Mouse (Mus musculus) limb, embryonic 14.5 days (tissue): ENCODE measurements around the gene Car14. TPM values are rescaled to one million over a fixed set of nuclear protein-coding genes. Genes with fewer than 3 reads are reported as not detected.
"Not testable (repeated sequence)": the region's sequence is repeated elsewhere in the genome, so short reads cannot be mapped to it uniquely, and the experiment has no call there.

ENCODE experiments used
- ATAC-seq: fragments of 200-750 bp; cut with Nextera tagmentation; 2 replicates; pipeline ENCODE4 v1.8.0; 2017; ENCODE audit warnings: low read depth, moderate number of reproducible peaks, moderate TSS enrichment; ENCODE audit not compliant: low FRiP score
- DNase-seq: peaks from one replicate; pipeline ENCODE4 v3.0.0-alpha.2; 2015; ENCODE audit warnings: low spot score
- H3K27ac ChIP-seq: fragments of 300-500 bp; sonication (generic); replicated peaks from 2 replicates; pipeline ENCODE4 v1.5.1; 2014; ENCODE audit warnings: low read depth, mild to moderate bottlenecking, low read length, moderate library complexity, mixed read lengths
- H3K27me3 ChIP-seq: fragments of 300-500 bp; sonication (generic); 2 replicates; pipeline ENCODE4 v1.6.1; 2014; ENCODE audit warnings: low read length, mixed read lengths; ENCODE audit not compliant: control insufficient read depth, insufficient read depth
- H3K36me3 ChIP-seq: fragments of 300-500 bp; sonication (generic); 2 replicates; pipeline ENCODE4 v1.6.1; 2014; ENCODE audit warnings: mild to moderate bottlenecking, low read length, moderate library complexity, mixed read lengths; ENCODE audit not compliant: control insufficient read depth, insufficient read depth
- H3K4me1 ChIP-seq: fragments of 300-500 bp; sonication (generic); 2 replicates; pipeline ENCODE4 v1.6.1; 2014; ENCODE audit warnings: antibody characterized with exemption, low read length, mixed read lengths; ENCODE audit not compliant: control insufficient read depth, insufficient read depth
- H3K4me2 ChIP-seq: fragments of 300-500 bp; sonication (generic); replicated peaks from 2 replicates; pipeline ENCODE4 v1.6.1; 2014; ENCODE audit warnings: low read depth, mild to moderate bottlenecking, low read length, moderate library complexity; ENCODE audit not compliant: severe bottlenecking
- H3K4me3 ChIP-seq: fragments of 300-500 bp; sonication (generic); replicated peaks from 2 replicates; pipeline ENCODE4 v1.5.1; 2014; ENCODE audit warnings: low read length
- H3K9ac ChIP-seq: fragments of 300-500 bp; sonication (generic); 2 replicates; pipeline ENCODE4 v1.6.1; 2014; ENCODE audit warnings: mild to moderate bottlenecking, low read depth, low read length, moderate library complexity; ENCODE audit not compliant: severe bottlenecking
- H3K9me3 ChIP-seq: fragments of 300-500 bp; sonication (generic); 2 replicates; pipeline ENCODE4 v1.6.1; 2016; ENCODE audit warnings: low read length; ENCODE audit not compliant: control insufficient read depth
- POLR2A ChIP-seq: fragments of 200-500 bp; IDR thresholded peaks from 2 replicates; pipeline ENCODE4 v1.8.0; 2012; ENCODE audit warnings: inconsistent platforms, mild to moderate bottlenecking, moderate library complexity, borderline replicate concordance; ENCODE audit not compliant: insufficient read depth, insufficient read length; ENCODE audit errors: extremely low read depth
- WGBS: fragments of 180-500 bp; shearing (Covaris S2); extraction: QIAGEN DNeasy Blood & Tissue Kit; methylation state at CpG from one replicate; pipeline ENCODE4 v1.1.7; 2014; 5-methylcytosine and 5-hydroxymethylcytosine counted together
- polyA plus RNA-seq, 2 experiments: library from polyadenylated mRNA; depleted of rRNA in 1 of 2; stranded (reverse) in 1 of 2; unstranded in 1 of 2; fragments of >200 nt; fragmentation: Nextera tagmentation in 1 of 2; extraction: Ambion mirVana in 1 of 2; gene quantifications; 2 replicates each; pipeline versions ENCODE4 v1.2.1 to v1.2.3; 2012 to 2014

The Car14 gene
- polyA plus RNA-seq (2012; rRNA removed): 11.3 and 14.9 TPM in 2 replicates
- 11.5 and 16.4 TPM in 2 replicates for polyA plus RNA-seq (2014; fragmentation: Nextera tagmentation; extraction: Ambion mirVana)

DNA sequence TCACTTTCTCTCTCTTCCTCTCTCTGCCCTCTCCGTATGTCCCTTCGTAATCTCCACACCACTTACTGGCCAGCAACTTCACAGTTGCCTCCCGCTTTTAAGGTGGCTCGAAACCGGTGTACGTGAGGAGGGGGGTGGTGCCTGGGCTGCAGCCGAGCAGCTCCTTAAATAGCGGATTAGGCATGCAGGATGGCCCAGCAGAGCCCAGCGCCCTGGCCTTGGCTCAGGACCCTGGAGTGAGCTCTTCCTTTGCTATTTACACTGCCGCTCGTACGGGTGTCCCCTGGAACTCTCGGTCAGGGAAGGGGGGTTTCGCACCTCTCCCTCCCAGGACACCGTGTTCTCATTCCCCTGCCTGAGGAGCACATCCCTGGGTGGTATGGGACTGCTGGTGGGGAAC lies at the start of gene Car14:
Gene Car14 (minus strand): TSS at position 124 of the 400 bp plus-strand sequence.
- no peaks in the 10 kb centered on the region for H3K9me3 ChIP-seq
- TF ChIP-seq POLR2A: no peak
- under 1% methylated on average over 15 of the region's 15 CpGs for WGBS
- H3K4me1 ChIP-seq: peaks cover 26% of the 10 kb centered on the region
- peak within 1 kb of the TSS; percentile 39 for H3K4me3 ChIP-seq
- H3K27ac ChIP-seq: no peak within 1 kb of the TSS
- H3K9ac ChIP-seq: peak within 1 kb of the TSS; percentile 51
- DNase-seq (no peak), ATAC-seq (no peak)
- H3K36me3 ChIP-seq: no peaks in the 10 kb centered on the region
- no peaks in the 10 kb centered on the region for H3K27me3 ChIP-seq
- peak within 1 kb of the TSS; percentile 89 for H3K4me2 ChIP-seq

DNA sequence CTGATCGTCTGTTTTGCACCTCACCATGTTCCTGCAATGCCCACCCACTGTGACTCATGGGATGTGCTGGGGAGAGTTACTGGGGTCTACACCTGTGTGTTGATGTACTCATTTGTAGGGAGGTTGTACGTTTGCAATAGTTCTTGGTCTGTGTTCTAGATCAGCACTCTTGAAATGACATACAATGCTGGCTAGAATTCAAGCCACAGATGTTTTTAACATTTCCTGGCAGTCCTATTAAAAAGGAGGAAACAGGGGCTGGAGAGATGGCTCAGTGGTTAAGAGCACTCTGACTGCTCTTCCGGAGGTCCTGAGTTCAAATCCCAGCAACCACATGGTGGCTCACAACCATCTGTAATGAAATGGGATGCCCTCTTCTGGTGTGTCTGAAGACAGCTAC lies 49.0 kb upstream of the Car14 start:
- ATAC-seq: no peak
- no peak overlapping the region for H3K4me2 ChIP-seq

DNA sequence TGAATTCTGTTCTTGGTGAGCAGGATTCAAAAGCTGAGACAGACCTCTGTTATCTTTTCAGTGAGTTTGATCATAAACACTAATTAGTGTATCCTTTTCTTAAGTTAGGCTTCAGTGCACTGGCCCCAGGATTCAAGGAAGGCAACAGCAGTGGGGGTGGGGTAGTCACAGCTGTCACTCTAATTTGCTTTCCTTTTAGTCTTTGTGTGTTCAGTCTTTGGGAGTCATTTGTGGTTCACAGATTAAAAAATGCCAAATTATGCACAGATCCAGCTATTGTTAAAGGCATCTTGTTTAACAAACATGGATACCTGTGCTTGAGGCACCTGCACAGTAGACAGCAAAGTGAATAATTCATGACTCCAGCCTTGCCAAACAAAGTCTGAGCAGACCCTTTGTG lies 48.5 kb upstream of the Car14 start:
- Histone ChIP-seq H3K4me1 (no peaks in the 10 kb centered on the region), H3K36me3 (0 out of 2 replicates have a peak, but pooled peaks cover 2% of the 10 kb centered on the region), H3K9ac (no peak overlapping the region), H3K4me2 (no peak overlapping the region), H3K4me3 (no peak overlapping the region), H3K27ac (no peak overlapping the region), H3K9me3 (no peaks in the 10 kb centered on the region), H3K27me3 (no peaks in the 10 kb centered on the region)
- no peak for DNase-seq
- no peak for ATAC-seq
- no peak for TF ChIP-seq POLR2A

More for the DNA sequence above, 49.0 kb upstream of the Car14 start:
- no peak overlapping the region for H3K27ac ChIP-seq
- no peaks in the 10 kb centered on the region for H3K27me3 ChIP-seq
- H3K4me1 ChIP-seq: no peaks in the 10 kb centered on the region
- 81% methylated on average over 3 of the region's 3 CpGs for WGBS
- H3K9ac ChIP-seq: no peak overlapping the region
- H3K9me3 ChIP-seq: no peaks in the 10 kb centered on the region
- DNase-seq: no peak
- no peak for TF ChIP-seq POLR2A
- no peak overlapping the region for H3K4me3 ChIP-seq
- H3K36me3 ChIP-seq: 0 out of 2 replicates have a peak, but pooled peaks cover 2% of the 10 kb centered on the region

DNA sequence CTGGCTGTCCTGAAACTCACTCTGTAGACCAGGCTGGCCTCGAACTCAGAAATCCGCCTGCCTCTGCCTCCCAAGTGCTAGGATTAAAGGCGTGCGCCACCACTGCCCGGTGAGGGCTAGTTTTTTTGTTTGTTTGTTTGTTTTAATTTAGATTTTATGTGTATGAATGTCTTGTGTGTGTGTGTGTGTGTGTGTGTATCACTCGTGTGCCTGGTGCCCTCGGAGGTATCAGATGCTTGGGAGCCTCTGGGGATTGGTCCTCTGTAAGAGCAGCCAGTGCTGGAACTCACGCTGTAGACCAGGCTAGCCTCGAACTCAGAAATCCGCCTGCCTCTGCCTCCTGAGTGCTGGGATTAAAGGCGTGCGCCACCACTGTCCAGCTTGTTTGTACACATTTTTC lies 47.1 kb upstream of the Car14 start:
- not testable (repeated sequence) for H3K9me3 ChIP-seq, DNase-seq, H3K27me3 ChIP-seq, H3K4me1 ChIP-seq, ATAC-seq
- H3K9ac ChIP-seq: peak overlapping the region; percentile 58
- H3K4me3 ChIP-seq: peak overlapping the region; percentile 56
- peaks cover 11% of the 10 kb centered on the region for H3K36me3 ChIP-seq
- H3K4me2 ChIP-seq: peak overlapping the region; percentile 66
- H3K27ac ChIP-seq: peak overlapping the region; percentile 93
- 72% methylated on average over 12 of the region's 12 CpGs for WGBS

DNA sequence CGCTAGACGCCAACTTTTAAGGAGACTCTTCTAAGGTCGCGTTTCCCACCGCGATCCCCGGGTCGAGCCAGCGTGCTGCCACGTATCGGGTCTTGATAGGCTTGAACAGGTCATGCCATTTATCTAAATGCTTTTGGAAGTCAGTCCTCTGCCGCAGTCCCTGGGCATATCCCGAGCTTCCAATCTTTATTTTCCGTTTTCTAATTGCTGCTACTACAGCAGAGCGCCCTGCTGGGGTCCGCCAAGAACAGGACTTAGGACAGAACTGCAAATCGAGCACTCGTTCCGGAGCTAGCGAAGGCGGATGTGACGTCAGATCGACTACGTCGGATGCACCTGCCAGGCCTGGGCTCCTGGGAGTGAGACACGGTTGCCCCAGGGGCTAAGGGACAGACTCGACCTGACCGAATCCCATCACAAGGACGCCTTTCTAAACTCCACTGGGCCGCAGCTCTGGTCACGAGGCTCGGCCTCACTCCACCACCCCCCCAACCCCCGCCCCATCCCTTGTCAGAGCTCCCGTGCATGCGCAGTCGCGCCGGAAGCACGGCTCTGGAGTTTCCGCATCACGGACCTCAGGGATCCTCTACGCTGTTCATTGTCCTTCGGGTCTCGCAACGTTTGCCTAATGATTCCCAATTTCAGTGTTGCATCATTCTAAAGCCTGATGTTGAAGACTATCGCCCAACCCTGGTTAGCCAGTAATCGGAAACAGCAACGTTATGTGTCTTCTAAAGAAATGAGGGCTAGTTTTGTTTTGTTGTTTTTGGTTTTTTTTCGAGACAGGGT lies 46.5 kb upstream of the Car14 start:
- Histone ChIP-seq H3K4me1 (no peaks in the 10 kb centered on the region), H3K27ac (peak overlapping the region; percentile 93), H3K9me3 (no peaks in the 10 kb centered on the region), H3K36me3 (peaks cover 17% of the 10 kb centered on the region), H3K9ac (peak overlapping the region; percentile 58), H3K4me2 (peak overlapping the region; percentile 66), H3K4me3 (peak overlapping the region; percentile 56), H3K27me3 (no peaks in the 10 kb centered on the region)
- peak; percentile 93 for ATAC-seq
- 2% methylated on average over 49 of the region's 49 CpGs for WGBS
- peak; percentile 90 for DNase-seq
- no peak; the same call in 1 of the 2 replicates for TF ChIP-seq POLR2A
